Mouse (Mus musculus) olfactory bulb, adult 2 months (tissue): ENCODE data around the gene Trpm8.

Experiments
- CTCF ChIP-seq: fragments of 200-500 bp; IDR thresholded peaks from 2 replicates; pipeline ENCODE4 v1.5.1; 2012; ENCODE audit warnings: low read depth, mild to moderate bottlenecking, low read length, moderate library complexity; ENCODE audit not compliant: insufficient read depth
- POLR2A ChIP-seq: fragments of 200-500 bp; IDR thresholded peaks from 2 replicates; pipeline ENCODE4 v1.6.1; 2012; ENCODE audit warnings: mild to moderate bottlenecking, low read depth, low read length, moderate library complexity; ENCODE audit not compliant: insufficient read depth

GRCm38 (mm10) chr1:88258361-88258760 is 19.1 kb upstream of the Trpm8 start:
- TF ChIP-seq CTCF (no peak), POLR2A (no peak)
